ENCODE assay signal across 11 mouse cellular contexts in the genomic region with DNA sequence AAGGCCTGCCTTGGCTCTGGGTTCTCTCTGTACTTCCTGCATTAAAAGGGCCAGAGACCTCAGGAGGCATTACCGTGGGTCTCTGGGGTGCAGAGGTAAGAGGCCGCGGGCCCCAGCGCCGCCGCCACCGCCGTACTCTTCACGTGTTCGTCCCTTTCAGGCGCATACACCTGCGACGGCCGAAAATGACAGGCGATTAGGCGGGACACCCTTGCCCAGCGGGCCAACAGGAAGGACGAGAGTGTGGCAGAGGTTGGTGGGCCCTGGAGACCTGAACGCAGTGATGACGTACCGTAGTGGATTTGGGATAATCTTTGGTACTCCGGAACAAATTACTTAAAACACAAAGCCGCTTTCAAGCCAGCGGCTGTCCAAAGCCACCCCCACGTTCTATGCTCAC. TPM values are rescaled to one million over a fixed set of nuclear protein-coding genes. Genes with fewer than 3 reads are reported as not detected.
DNase-seq lines count a peak whose midpoint lies in the region; ATAC-seq lines count a peak whose summit lies in the region.
"Had no signal": no experiment of that assay in that cellular context is flagged by ENCODE, and none has a peak within 500 bp of the region (broad histone marks: within the 10 kb centered on the region; RNA-seq: fewer than 3 reads in every experiment).

No protein-coding gene starts in this region.

- intact Hi-C loops in heart, postnatal 36 days (cut with DNase I) = no loop called here

- H3K9me3 ChIP-seq in heart, embryonic 13.5 days = no peaks in the 10 kb centered on the region
- no peaks in the 10 kb centered on the region for H3K9me3 ChIP-seq in hindbrain, embryonic 14.5 days (ENCODE audit: control insufficient read depth, low read length)

- peaks cover 74% of the 10 kb centered on the region for H3K4me1 ChIP-seq in heart, embryonic 13.5 days
- H3K4me1 ChIP-seq in hindbrain, embryonic 14.5 days (replicated peaks; ENCODE audit: control insufficient read depth, insufficient read depth, low read length) = peaks cover 12% of the 10 kb centered on the region

- H3K36me3 ChIP-seq in heart, embryonic 13.5 days = no peaks in the 10 kb centered on the region
- H3K36me3 ChIP-seq in hindbrain, embryonic 14.5 days (replicated peaks; ENCODE audit: control insufficient read depth, insufficient read depth) = no peaks in the 10 kb centered on the region

- H3K4me2 ChIP-seq in heart, embryonic 13.5 days = peak overlapping the region; percentile 65
- peak overlapping the region; percentile 60 for H3K4me2 ChIP-seq in hindbrain, embryonic 14.5 days (replicated peaks)

- H3K9ac ChIP-seq in heart, embryonic 13.5 days = no peak overlapping the region
- peak overlapping the region; percentile 68 for H3K9ac ChIP-seq in hindbrain, embryonic 14.5 days

- WGBS in heart, embryonic 13.5 days = 2% methylated on average over 25 of the region's 25 CpGs
- WGBS in hindbrain, embryonic 14.5 days = under 1% methylated on average over 25 of the region's 25 CpGs

- peak overlapping the region; percentile 48 for H3K4me3 ChIP-seq in heart, embryonic 13.5 days
- H3K4me3 ChIP-seq in hindbrain, embryonic 14.5 days (replicated peaks; ENCODE audit: low read length) = peak overlapping the region; percentile 47

- no peak for DNase-seq in heart, postnatal 36 days
- DNase-seq in testis, postnatal 10 days (ENCODE audit: low spot score) = peak; percentile 41
- no peak for DNase-seq in testis, postnatal 14 days (ENCODE audit: low spot score)
- no peak for DNase-seq in hindbrain, embryonic 14.5 days (ENCODE audit: low spot score)
- no peak for DNase-seq in urinary bladder, postnatal 14 days (ENCODE audit: low spot score)
- no peak for DNase-seq in ovary, postnatal 14 days (ENCODE audit: low spot score)
- DNase-seq: cerebellum, postnatal 36 days; lung, postnatal 14 days had no signal

- H3K27me3 ChIP-seq in heart, embryonic 13.5 days (replicated peaks) = peaks cover 100% of the 10 kb centered on the region
- H3K27me3 ChIP-seq in hindbrain, embryonic 14.5 days (ENCODE audit: control insufficient read depth, insufficient read depth, low read length) = peaks cover 98% of the 10 kb centered on the region

- ATAC-seq in heart, embryonic 13.5 days (ENCODE audit: extremely low read depth, insufficient number of reproducible peaks, low FRiP score, low TSS enrichment) = no peak
- no peak for ATAC-seq in hindbrain, embryonic 14.5 days (ENCODE audit: low FRiP score)

- H3K27ac ChIP-seq in heart, embryonic 13.5 days (replicated peaks) = no peak overlapping the region
- peak overlapping the region; percentile 87 for H3K27ac ChIP-seq in hindbrain, embryonic 14.5 days

RNA-seq across cellular contexts. Expression of a gene that starts 5.5 kb away (rescaled TPM):
- polyA plus RNA-seq in heart, embryonic 13.5 days (2015; fragmentation: Nextera tagmentation; extraction: Ambion mirVana) = not detected in 2 replicates
- total RNA-seq in heart, postnatal 36 days (2021) = under 1 TPM; 0.08 TPM
- 19.5 and 21.5 TPM in 2 replicates for polyA plus RNA-seq in hindbrain, embryonic 14.5 days (2014; fragmentation: Nextera tagmentation; extraction: Ambion mirVana)
- total RNA-seq: granulocyte monocyte progenitor cell, adult 5-6 weeks had no signal
- polyA plus RNA-seq: kidney, embryonic 16.5 days had no signal

Comparison
In these comparisons a context has a peak if more than half of its experiments do, and no peak if none do; other contexts are left out.
1. RNA of a gene that starts 5.5 kb away (polyA plus RNA-seq): 19.5 to 21.5 TPM in hindbrain, embryonic 14.5 days; not detected in heart, embryonic 13.5 days; every median in the first group is over 10 times any median in the second.